Mouse (Mus musculus): Measurements from ENCODE around the gene Gbp5. TPM values are rescaled to one million over a fixed set of nuclear protein-coding genes. Genes with fewer than 3 reads are reported as not detected.

Gbp5 gene
- polyA plus RNA-seq, 1 experiment from 2014 or later, result not detected

Other genes starting within 250 kb of the Gbp5 start
- gene Pdlim5, start 98.3 kb upstream of the Gbp5 start, polyA plus RNA-seq (2014; fragmentation: Nextera tagmentation; extraction: Ambion mirVana), result 19.6 TPM in 2 replicates
- gene Gbp7, start 36.4 kb downstream of the Gbp5 start, polyA plus RNA-seq (2014; fragmentation: Nextera tagmentation; extraction: Ambion mirVana), result 1.4 and 2.1 TPM in 2 replicates
- gene Gbp3, start 66.0 kb downstream of the Gbp5 start, polyA plus RNA-seq (2014; fragmentation: Nextera tagmentation; extraction: Ambion mirVana), result 0.38 and 0.82 TPM in 2 replicates
- not detected in 2 replicates for gene Gbp2b, start 100.9 kb downstream of the Gbp5 start, polyA plus RNA-seq (2014; fragmentation: Nextera tagmentation; extraction: Ambion mirVana)
- gene Gbp2, start 126.6 kb downstream of the Gbp5 start, polyA plus RNA-seq (2014; fragmentation: Nextera tagmentation; extraction: Ambion mirVana), result 0.15 and 0.25 TPM in 2 replicates
- gene Kyat3, start 207.1 kb downstream of the Gbp5 start, polyA plus RNA-seq (2014; fragmentation: Nextera tagmentation; extraction: Ambion mirVana), result 18.5 and 22.5 TPM in 2 replicates